In genomic region chr2:13233902-13234301, GRCm38 (mm10) we compare ENCODE assay signal across 14 mouse cellular contexts. TPM values are rescaled to one million over a fixed set of nuclear protein-coding genes. Genes with fewer than 3 reads are reported as not detected.
DNase-seq lines count a peak whose midpoint lies in the region; ATAC-seq lines count a peak whose summit lies in the region.
"Had no signal": no experiment of that assay in that cellular context is flagged by ENCODE, and none has a peak within 500 bp of the region (broad histone marks: within the 10 kb centered on the region; RNA-seq: fewer than 3 reads in every experiment).

No protein-coding gene starts in this region.

- H3K4me3 ChIP-seq in hindbrain, embryonic 14.5 days (replicated peaks; ENCODE audit: low read length): no peak overlapping the region
- H3K4me3 ChIP-seq in hindbrain, embryonic 10.5 days: no peak overlapping the region
- no peak overlapping the region for H3K4me3 ChIP-seq in limb, embryonic 10.5 days
- H3K4me3 ChIP-seq: embryonic facial prominence, embryonic 12.5 days; forebrain, embryonic 12.5 days; lung, embryonic 15.5 days had no signal

- ATAC-seq in hindbrain, embryonic 14.5 days (ENCODE audit: low FRiP score): 0 out of 2 replicates have a peak, but pooled peaks have one; percentile 11

- no peak for DNase-seq in hindbrain, embryonic 14.5 days (ENCODE audit: low spot score)
- DNase-seq in hindbrain, embryonic 10.5 days (ENCODE audit: low spot score): no peak
- peak; percentile 44 for DNase-seq in embryo, embryonic 10.5 days (ENCODE audit: low spot score)
- DNase-seq in limb, embryonic 10.5 days (ENCODE audit: low spot score): peak; percentile 33
- peak; percentile 64 for DNase-seq in retina, postnatal 1 day
- DNase-seq in testis, postnatal 14 days (ENCODE audit: low spot score): no peak
- DNase-seq in lung, postnatal 4 days: no peak
- DNase-seq: cerebellum, adult 18-20 months; liver; thymus, adult 2 months had no signal

- H3K4me2 ChIP-seq in hindbrain, embryonic 14.5 days (replicated peaks): no peak overlapping the region
- H3K4me2 ChIP-seq: embryonic facial prominence, embryonic 12.5 days; forebrain, embryonic 12.5 days; lung, embryonic 15.5 days; midbrain, embryonic 11.5 days had no signal

- H3K9ac ChIP-seq in hindbrain, embryonic 14.5 days: no peak overlapping the region
- H3K9ac ChIP-seq: embryonic facial prominence, embryonic 12.5 days; forebrain, embryonic 12.5 days; lung, embryonic 15.5 days had no signal

- H3K36me3 ChIP-seq in hindbrain, embryonic 14.5 days (replicated peaks; ENCODE audit: control insufficient read depth, insufficient read depth): no peaks in the 10 kb centered on the region
- no peaks in the 10 kb centered on the region for H3K36me3 ChIP-seq in hindbrain, embryonic 10.5 days
- no peaks in the 10 kb centered on the region for H3K36me3 ChIP-seq in limb, embryonic 10.5 days
- H3K36me3 ChIP-seq: embryonic facial prominence, embryonic 12.5 days; forebrain, embryonic 12.5 days; lung, embryonic 15.5 days had no signal

- no peak overlapping the region for H3K27ac ChIP-seq in hindbrain, embryonic 14.5 days
- H3K27ac ChIP-seq in hindbrain, embryonic 10.5 days: no peak overlapping the region
- H3K27ac ChIP-seq in limb, embryonic 10.5 days: peak overlapping the region; percentile 59
- H3K27ac ChIP-seq: embryonic facial prominence, embryonic 12.5 days; forebrain, embryonic 12.5 days; lung, embryonic 15.5 days had no signal

- H3K9me3 ChIP-seq in hindbrain, embryonic 14.5 days (ENCODE audit: control insufficient read depth, low read length): no peaks in the 10 kb centered on the region
- H3K9me3 ChIP-seq in hindbrain, embryonic 10.5 days: no peaks in the 10 kb centered on the region
- no peaks in the 10 kb centered on the region for H3K9me3 ChIP-seq in limb, embryonic 10.5 days (replicated peaks)
- H3K9me3 ChIP-seq: embryonic facial prominence, embryonic 12.5 days; forebrain, embryonic 12.5 days; lung, embryonic 15.5 days had no signal

- 41% methylated on average over 7 of the region's 7 CpGs for WGBS in hindbrain, embryonic 14.5 days
- WGBS in hindbrain, embryonic 10.5 days: 55% methylated on average over 7 of the region's 7 CpGs
- WGBS in limb, embryonic 10.5 days: 23% methylated on average over 7 of the region's 7 CpGs

- no peaks in the 10 kb centered on the region for H3K27me3 ChIP-seq in hindbrain, embryonic 14.5 days (ENCODE audit: control insufficient read depth, insufficient read depth, low read length)
- no peaks in the 10 kb centered on the region for H3K27me3 ChIP-seq in hindbrain, embryonic 10.5 days (ENCODE audit: insufficient read depth, poor library complexity, severe bottlenecking)
- no peaks in the 10 kb centered on the region for H3K27me3 ChIP-seq in limb, embryonic 10.5 days (ENCODE audit: low read depth, poor library complexity, severe bottlenecking)
- H3K27me3 ChIP-seq: embryonic facial prominence, embryonic 12.5 days; forebrain, embryonic 12.5 days; lung, embryonic 15.5 days had no signal

- H3K4me1 ChIP-seq in hindbrain, embryonic 14.5 days (replicated peaks; ENCODE audit: control insufficient read depth, insufficient read depth, low read length): 0 out of 2 replicates have a peak, but pooled peaks cover 4% of the 10 kb centered on the region
- 0 out of 2 replicates have a peak, but pooled peaks cover 4% of the 10 kb centered on the region for H3K4me1 ChIP-seq in hindbrain, embryonic 10.5 days (replicated peaks)
- peaks cover 38% of the 10 kb centered on the region for H3K4me1 ChIP-seq in limb, embryonic 10.5 days
- H3K4me1 ChIP-seq: lung, embryonic 15.5 days had no signal

RNA-seq across cellular contexts. Expression of gene Rsu1, which starts 37.3 kb away (rescaled TPM):
- 75.7 and 85.6 TPM in 2 replicates for polyA plus RNA-seq in hindbrain, embryonic 14.5 days (2014; fragmentation: Nextera tagmentation; extraction: Ambion mirVana)
- 71.6 and 79.4 TPM in 2 replicates for polyA plus RNA-seq in hindbrain, embryonic 10.5 days (2016; fragmentation: Nextera tagmentation; extraction: Ambion mirVana)
- polyA plus RNA-seq in limb, embryonic 10.5 days (2016; fragmentation: Nextera tagmentation; extraction: Ambion mirVana): 67.9 and 79.1 TPM in 2 replicates

Comparison
In these comparisons a context has a peak if more than half of its experiments do, and no peak if none do; other contexts are left out.
1. DNase-seq: peak in embryo, embryonic 10.5 days (single experiment), limb, embryonic 10.5 days (single experiment) and retina, postnatal 1 day (single experiment); none in hindbrain, embryonic 14.5 days (single experiment), hindbrain, embryonic 10.5 days (single experiment), testis, postnatal 14 days (single experiment) and lung, postnatal 4 days (0 of 2).